Mouse (Mus musculus) adrenal gland, adult 18-20 months (tissue): ENCODE data around the gene C1qtnf1. TPM values are rescaled to one million over a fixed set of nuclear protein-coding genes. Genes with fewer than 3 reads are reported as not detected.

Experiments
- DNase-seq, 2 experiments: peaks; one replicate each; pipeline ENCODE4 v3.0.0; 2021 to 2022; ENCODE audit warnings: low spot score in 2 of 2
- total RNA-seq, 2 experiments: library from RNA; stranded (reverse); gene quantifications; 1 replicate in 1 of 2; 2 replicates in 1 of 2; pipeline ENCODE4 v1.2.3; 2021

Gene C1qtnf1
- total RNA-seq, 2 experiments from 2014 or later = 15.9 to 17.2 TPM

- DNase-seq = no peak
Observed at GRCm38 (mm10) chr11:118471676-118472075, 43.7 kb downstream of the C1qtnf1 start.

- DNase-seq = no peak
Observed at GRCm38 (mm10) chr11:118473161-118473560, 45.2 kb downstream of the C1qtnf1 start.

- no peak for DNase-seq
Observed at GRCm38 (mm10) chr11:118473842-118474500, 46.0 kb downstream of the C1qtnf1 start.

- DNase-seq = no peak
Observed at GRCm38 (mm10) chr11:118475496-118476083, 47.6 kb downstream of the C1qtnf1 start.

GRCm38 (mm10) chr11:118476396-118477373 is 48.7 kb downstream of the C1qtnf1 start, which contains the start of gene Engase:
Gene Engase, plus strand, starts transcription at chr11:118476829.
- DNase-seq = peak; percentile 90 to 94

GRCm38 (mm10) chr11:118479776-118480175 is 51.8 kb downstream of the C1qtnf1 start:
- DNase-seq = peak; percentile 43 to 69

- no peak for DNase-seq
Observed at GRCm38 (mm10) chr11:118481231-118481630, 53.2 kb downstream of the C1qtnf1 start.

GRCm38 (mm10) chr11:118481751-118482150 is 53.7 kb downstream of the C1qtnf1 start:
- no peak for DNase-seq

GRCm38 (mm10) chr11:118484169-118484568 is 56.2 kb downstream of the C1qtnf1 start:
- DNase-seq = no peak

- no peak for DNase-seq
Observed at GRCm38 (mm10) chr11:118485338-118485737, 57.3 kb downstream of the C1qtnf1 start.

- no peak for DNase-seq
Observed at GRCm38 (mm10) chr11:118485780-118486179, 57.8 kb downstream of the C1qtnf1 start.

- DNase-seq = no peak
Observed at GRCm38 (mm10) chr11:118486281-118486680, 58.3 kb downstream of the C1qtnf1 start.

GRCm38 (mm10) chr11:118486881-118487772 is 59.1 kb downstream of the C1qtnf1 start:
- no peak for DNase-seq

- no peak for DNase-seq
Observed at GRCm38 (mm10) chr11:118488191-118488906, 60.3 kb downstream of the C1qtnf1 start.

GRCm38 (mm10) chr11:118488907-118489270 is 60.9 kb downstream of the C1qtnf1 start:
- DNase-seq = no peak

GRCm38 (mm10) chr11:118490566-118491218 is 62.7 kb downstream of the C1qtnf1 start:
- DNase-seq = peak; percentile 83 to 91

- no peak for DNase-seq
Observed at GRCm38 (mm10) chr11:118491230-118491629, 63.2 kb downstream of the C1qtnf1 start.

- DNase-seq = no peak
Observed at GRCm38 (mm10) chr11:118493458-118493857, 65.5 kb downstream of the C1qtnf1 start.

GRCm38 (mm10) chr11:118494001-118494737 is 66.2 kb downstream of the C1qtnf1 start:
- no peak for DNase-seq
